Mouse (Mus musculus) limb, embryonic 14.5 days (tissue): Measurements from ENCODE around the gene Cdpf1. TPM values are rescaled to one million over a fixed set of nuclear protein-coding genes. Genes with fewer than 3 reads are reported as not detected.

Experiments
- ATAC-seq: fragments of 200-750 bp; cut with Nextera tagmentation; 2 replicates; pipeline ENCODE4 v1.8.0; 2017; ENCODE audit warnings: low read depth, moderate number of reproducible peaks, moderate TSS enrichment; ENCODE audit not compliant: low FRiP score
- DNase-seq: peaks from one replicate; pipeline ENCODE4 v3.0.0-alpha.2; 2015; ENCODE audit warnings: low spot score
- H3K27ac ChIP-seq: fragments of 300-500 bp; sonication (generic); replicated peaks from 2 replicates; pipeline ENCODE4 v1.5.1; 2014; ENCODE audit warnings: low read depth, mild to moderate bottlenecking, low read length, moderate library complexity, mixed read lengths
- H3K27me3 ChIP-seq: fragments of 300-500 bp; sonication (generic); 2 replicates; pipeline ENCODE4 v1.6.1; 2014; ENCODE audit warnings: low read length, mixed read lengths; ENCODE audit not compliant: control insufficient read depth, insufficient read depth
- H3K36me3 ChIP-seq: fragments of 300-500 bp; sonication (generic); 2 replicates; pipeline ENCODE4 v1.6.1; 2014; ENCODE audit warnings: mild to moderate bottlenecking, low read length, moderate library complexity, mixed read lengths; ENCODE audit not compliant: control insufficient read depth, insufficient read depth
- H3K4me1 ChIP-seq: fragments of 300-500 bp; sonication (generic); 2 replicates; pipeline ENCODE4 v1.6.1; 2014; ENCODE audit warnings: antibody characterized with exemption, low read length, mixed read lengths; ENCODE audit not compliant: control insufficient read depth, insufficient read depth
- H3K4me2 ChIP-seq: fragments of 300-500 bp; sonication (generic); replicated peaks from 2 replicates; pipeline ENCODE4 v1.6.1; 2014; ENCODE audit warnings: low read depth, mild to moderate bottlenecking, low read length, moderate library complexity; ENCODE audit not compliant: severe bottlenecking
- H3K4me3 ChIP-seq: fragments of 300-500 bp; sonication (generic); replicated peaks from 2 replicates; pipeline ENCODE4 v1.5.1; 2014; ENCODE audit warnings: low read length
- H3K9ac ChIP-seq: fragments of 300-500 bp; sonication (generic); 2 replicates; pipeline ENCODE4 v1.6.1; 2014; ENCODE audit warnings: mild to moderate bottlenecking, low read depth, low read length, moderate library complexity; ENCODE audit not compliant: severe bottlenecking
- H3K9me3 ChIP-seq: fragments of 300-500 bp; sonication (generic); 2 replicates; pipeline ENCODE4 v1.6.1; 2016; ENCODE audit warnings: low read length; ENCODE audit not compliant: control insufficient read depth
- POLR2A ChIP-seq: fragments of 200-500 bp; IDR thresholded peaks from 2 replicates; pipeline ENCODE4 v1.8.0; 2012; ENCODE audit warnings: inconsistent platforms, mild to moderate bottlenecking, moderate library complexity, borderline replicate concordance; ENCODE audit not compliant: insufficient read depth, insufficient read length; ENCODE audit errors: extremely low read depth
- WGBS: fragments of 180-500 bp; shearing (Covaris S2); extraction: QIAGEN DNeasy Blood & Tissue Kit; methylation state at CpG from one replicate; pipeline ENCODE4 v1.1.7; 2014; 5-methylcytosine and 5-hydroxymethylcytosine counted together
- polyA plus RNA-seq, 2 experiments: library from polyadenylated mRNA; depleted of rRNA in 1 of 2; stranded (reverse) in 1 of 2; unstranded in 1 of 2; fragments of >200 nt; fragmentation: Nextera tagmentation in 1 of 2; extraction: Ambion mirVana in 1 of 2; gene quantifications; 2 replicates each; pipeline versions ENCODE4 v1.2.1 to v1.2.3; 2012 to 2014

Cdpf1 gene
- polyA plus RNA-seq, 2 experiments, result 25.0 to 32.5 TPM

DNA sequence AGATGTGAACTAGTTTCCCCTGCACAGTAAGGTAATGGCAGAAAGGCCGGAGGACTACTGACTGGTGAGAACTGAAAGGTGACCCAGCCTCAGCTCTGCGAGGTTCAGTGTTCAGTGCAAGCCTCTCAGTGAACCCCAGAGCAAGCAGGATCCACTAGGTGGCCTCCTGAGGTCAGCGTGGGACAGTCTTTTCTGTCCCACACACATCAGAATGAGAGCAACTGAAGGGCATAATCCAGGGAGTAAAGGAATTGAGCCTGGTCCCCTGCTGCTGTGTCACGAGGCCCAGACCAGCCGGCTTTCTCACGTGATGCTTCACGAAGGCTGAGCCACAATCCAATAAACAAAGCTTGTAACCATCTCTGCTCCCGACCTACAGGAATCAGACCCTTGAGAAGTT lies 3.1 kb downstream of the Cdpf1 start:
- Histone ChIP-seq H3K4me3 (no peak overlapping the region), H3K4me1 (peaks cover 10% of the 10 kb centered on the region; the same call in 1 of the 2 replicates), H3K4me2 (no peak overlapping the region), H3K36me3 (no peaks in the 10 kb centered on the region), H3K9me3 (no peaks in the 10 kb centered on the region), H3K27ac (no peak overlapping the region), H3K9ac (no peak overlapping the region), H3K27me3 (no peaks in the 10 kb centered on the region)
- TF ChIP-seq POLR2A, result no peak
- ATAC-seq (no peak), DNase-seq (no peak)
- 51% methylated on average over 8 of the region's 8 CpGs for WGBS

DNA sequence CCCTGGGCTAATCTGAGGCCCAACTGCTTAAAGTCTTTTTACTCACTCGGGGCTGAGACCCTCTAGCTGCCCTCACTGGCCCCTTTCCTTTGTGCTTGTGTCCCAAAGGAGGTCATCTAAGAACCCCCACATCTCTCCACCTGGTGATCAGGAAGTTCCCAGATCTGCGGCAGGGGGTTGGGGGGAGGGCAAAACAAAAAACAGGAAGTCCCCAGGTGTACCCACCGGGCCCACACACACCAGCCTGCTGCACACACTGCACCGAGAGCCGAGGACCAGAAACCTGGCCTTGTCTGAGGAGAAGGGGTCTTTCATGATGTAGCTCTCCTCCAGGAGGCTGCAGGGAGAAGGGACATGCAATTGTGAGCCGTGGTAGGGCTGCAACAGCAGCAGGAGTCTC lies 3.5 kb downstream of the Cdpf1 start:
- no peak for ATAC-seq
- no peak overlapping the region for H3K4me2 ChIP-seq
- DNase-seq, result no peak
- H3K9me3 ChIP-seq, result no peaks in the 10 kb centered on the region
- H3K27ac ChIP-seq, result no peak overlapping the region
- no peak for TF ChIP-seq POLR2A
- H3K36me3 ChIP-seq, result no peaks in the 10 kb centered on the region
- H3K9ac ChIP-seq, result no peak overlapping the region
- 74% methylated on average over 6 of the region's 6 CpGs for WGBS
- H3K4me3 ChIP-seq, result no peak overlapping the region
- no peaks in the 10 kb centered on the region for H3K27me3 ChIP-seq
- H3K4me1 ChIP-seq, result peaks cover 10% of the 10 kb centered on the region; the same call in 1 of the 2 replicates

DNA sequence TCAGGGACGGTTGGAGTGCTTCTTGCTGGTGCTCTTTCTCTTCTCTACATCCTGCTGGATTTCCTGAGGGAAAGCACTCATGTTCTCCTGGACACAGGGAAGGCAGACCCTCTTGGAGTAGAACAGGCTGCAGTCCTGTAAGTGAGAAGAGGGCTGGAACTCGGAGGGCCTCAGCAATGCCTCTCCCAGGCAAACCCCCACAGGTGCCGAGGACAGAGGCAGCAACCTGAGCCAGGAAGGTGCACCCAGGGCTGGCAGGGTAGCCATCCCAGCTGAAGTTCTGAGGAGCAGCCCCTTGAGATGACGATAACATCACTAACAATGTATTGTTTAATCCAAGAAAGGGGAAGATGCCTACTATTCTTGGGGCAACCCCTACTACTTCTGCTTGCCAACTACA lies 4.1 kb downstream of the Cdpf1 start:
- H3K27me3 ChIP-seq, result no peaks in the 10 kb centered on the region
- WGBS, result 76% methylated on average over 4 of the region's 4 CpGs

DNA sequence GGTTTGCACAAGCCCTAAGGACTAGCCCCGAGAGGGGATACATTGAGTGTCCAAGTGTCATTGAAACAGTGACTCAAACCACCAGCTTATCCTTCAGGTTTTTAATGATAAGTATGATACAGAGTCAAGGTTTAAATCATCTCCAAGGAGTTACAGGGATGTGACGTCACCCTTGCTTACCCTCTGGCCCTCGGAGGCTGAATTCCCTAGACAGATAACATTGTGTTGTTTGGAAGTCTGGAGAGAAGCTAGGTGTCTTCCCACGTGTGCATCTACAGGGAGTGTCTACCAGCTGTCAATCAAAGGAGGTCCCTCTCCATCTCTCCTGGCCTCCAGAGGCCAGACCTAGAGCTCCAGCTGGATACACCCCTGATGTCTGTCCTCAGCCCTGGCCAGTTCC lies 4.6 kb downstream of the Cdpf1 start:
- Histone ChIP-seq H3K9ac (no peak overlapping the region), H3K4me1 (peaks cover 7% of the 10 kb centered on the region; the same call in 1 of the 2 replicates), H3K9me3 (no peaks in the 10 kb centered on the region), H3K4me2 (no peak overlapping the region), H3K27me3 (no peaks in the 10 kb centered on the region), H3K36me3 (no peaks in the 10 kb centered on the region), H3K4me3 (no peak overlapping the region), H3K27ac (no peak overlapping the region)
- no peak for DNase-seq
- TF ChIP-seq POLR2A, result no peak
- no peak for ATAC-seq
- WGBS, result 78% methylated on average over 4 of the region's 4 CpGs

More for the DNA sequence above, 4.1 kb downstream of the Cdpf1 start:
- Histone ChIP-seq H3K4me2 (no peak overlapping the region), H3K27ac (no peak overlapping the region), H3K36me3 (no peaks in the 10 kb centered on the region), H3K4me1 (peaks cover 10% of the 10 kb centered on the region; the same call in 1 of the 2 replicates), H3K9me3 (no peaks in the 10 kb centered on the region), H3K9ac (no peak overlapping the region), H3K4me3 (no peak overlapping the region)
- no peak for DNase-seq
- no peak for TF ChIP-seq POLR2A
- no peak for ATAC-seq

DNA sequence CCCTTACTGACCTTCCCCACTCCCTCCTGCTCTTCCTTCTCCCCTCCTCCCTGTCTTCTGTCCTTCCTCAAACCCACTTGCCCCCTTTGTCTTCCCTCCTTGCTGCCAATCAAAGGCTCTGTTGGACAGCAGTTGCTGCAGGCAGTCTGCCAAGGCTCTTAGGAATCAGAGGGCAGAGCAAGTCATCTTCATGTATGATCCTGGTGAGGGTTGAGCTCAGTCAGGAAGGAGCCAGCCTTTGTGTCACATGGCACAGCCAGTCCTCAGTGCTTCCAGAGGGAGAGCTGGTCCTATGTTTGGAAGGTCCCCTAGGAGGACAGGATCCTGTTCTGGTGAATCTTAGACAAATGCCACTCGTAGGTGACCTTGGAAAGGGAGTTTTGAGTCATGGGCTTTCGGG lies 8.6 kb downstream of the Cdpf1 start:
- Histone ChIP-seq H3K36me3 (no peaks in the 10 kb centered on the region), H3K4me1 (no peaks in the 10 kb centered on the region), H3K27me3 (no peaks in the 10 kb centered on the region), H3K4me3 (no peak overlapping the region), H3K27ac (no peak overlapping the region), H3K4me2 (no peak overlapping the region), H3K9me3 (no peaks in the 10 kb centered on the region), H3K9ac (no peak overlapping the region)
- ATAC-seq, result no peak
- 87% methylated on average over 2 of the region's 2 CpGs for WGBS
- no peak for TF ChIP-seq POLR2A
- DNase-seq, result no peak

DNA sequence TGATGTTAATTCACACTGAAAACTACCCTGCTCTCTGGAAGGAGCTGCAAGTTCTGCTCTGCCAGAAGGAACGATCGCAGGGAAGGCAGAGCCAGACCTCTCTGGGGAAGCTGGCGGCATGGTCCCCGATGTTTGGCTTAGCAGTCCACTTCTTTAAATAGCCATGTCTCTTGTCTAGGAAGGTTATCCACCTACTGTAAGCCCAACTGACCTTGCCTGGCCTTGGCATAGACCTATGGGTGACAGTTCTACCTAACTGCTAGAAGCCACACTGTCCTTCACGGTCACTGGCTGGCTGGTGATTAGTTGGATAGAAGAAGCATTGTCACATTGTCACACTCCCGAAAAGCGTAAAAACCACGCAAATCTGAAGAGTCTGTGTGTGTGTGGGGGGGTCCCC lies 12.8 kb downstream of the Cdpf1 start:
- Histone ChIP-seq H3K27ac (no peak overlapping the region), H3K4me3 (no peak overlapping the region), H3K9ac (no peak overlapping the region), H3K9me3 (no peaks in the 10 kb centered on the region), H3K4me1 (no peaks in the 10 kb centered on the region), H3K36me3 (no peaks in the 10 kb centered on the region), H3K27me3 (no peaks in the 10 kb centered on the region), H3K4me2 (no peak overlapping the region)
- DNase-seq, result no peak
- WGBS, result 89% methylated on average over 8 of the region's 8 CpGs
- no peak for TF ChIP-seq POLR2A
- no peak for ATAC-seq
